Mouse (Mus musculus) lung, embryonic 14.5 days (tissue): ENCODE results near the gene Tiam2. TPM values are rescaled to one million over a fixed set of nuclear protein-coding genes. Genes with fewer than 3 reads are reported as not detected.
A peak's percentile ranks its signal among the peaks of the same experiment; 100 is the strongest.

Experiments
- ATAC-seq: fragments of 200-750 bp; cut with Nextera tagmentation; 2 replicates; pipeline ENCODE4 v1.8.0; 2017; ENCODE audit warnings: mild to moderate bottlenecking, moderate TSS enrichment, moderate library complexity; ENCODE audit not compliant: insufficient read depth
- DNase-seq: peaks from one replicate; pipeline ENCODE4 v3.0.0-alpha.2; 2015
- H3K27ac ChIP-seq: fragments of 300-500 bp; sonication (generic); 2 replicates; pipeline ENCODE4 v1.5.1; 2014; ENCODE audit warnings: low read depth, mild to moderate bottlenecking, moderate library complexity
- H3K27me3 ChIP-seq: fragments of 300-500 bp; sonication (generic); 2 replicates; pipeline ENCODE4 v1.6.1; 2014; ENCODE audit warnings: low read length, control low read depth; ENCODE audit not compliant: insufficient read depth
- H3K36me3 ChIP-seq: fragments of 300-500 bp; sonication (generic); 2 replicates; pipeline ENCODE4 v1.6.1; 2014; ENCODE audit warnings: control low read depth; ENCODE audit not compliant: insufficient read depth
- H3K4me1 ChIP-seq: fragments of 300-500 bp; sonication (generic); 2 replicates; pipeline ENCODE4 v1.6.1; 2014; ENCODE audit warnings: antibody characterized with exemption, control low read depth; ENCODE audit not compliant: insufficient read depth
- H3K4me2 ChIP-seq: fragments of 300-500 bp; sonication (generic); 2 replicates; pipeline ENCODE4 v1.6.1; 2014; ENCODE audit warnings: mild to moderate bottlenecking
- H3K4me3 ChIP-seq: fragments of 300-500 bp; sonication (generic); 2 replicates; pipeline ENCODE4 v1.5.1; 2014; ENCODE audit warnings: low read depth, low read length
- H3K9ac ChIP-seq: fragments of 300-500 bp; sonication (generic); 2 replicates; pipeline ENCODE4 v1.6.1; 2014
- H3K9me3 ChIP-seq: fragments of 300-500 bp; sonication (generic); 2 replicates; pipeline ENCODE4 v1.6.1; 2016; ENCODE audit warnings: low read depth, low read length, control low read depth
- CTCF ChIP-seq: IDR thresholded peaks from 2 replicates; pipeline ENCODE4 v1.5.1; 2016; ENCODE audit warnings: antibody characterized with exemption, low read depth
- WGBS: fragments of 180-500 bp; shearing (Covaris S2); extraction: QIAGEN DNeasy Blood & Tissue Kit; methylation state at CpG from one replicate; pipeline ENCODE4 v1.1.7; 2014; 5-methylcytosine and 5-hydroxymethylcytosine counted together
- polyA plus RNA-seq: library from polyadenylated mRNA; unstranded; fragments of >200 nt; fragmentation: Nextera tagmentation; extraction: Ambion mirVana; gene quantifications from 2 replicates; pipeline ENCODE4 v1.2.1, GENCODE M21; 2014

Tiam2 gene
- polyA plus RNA-seq, 1 experiment from 2014 or later, result 7.3 TPM

DNA sequence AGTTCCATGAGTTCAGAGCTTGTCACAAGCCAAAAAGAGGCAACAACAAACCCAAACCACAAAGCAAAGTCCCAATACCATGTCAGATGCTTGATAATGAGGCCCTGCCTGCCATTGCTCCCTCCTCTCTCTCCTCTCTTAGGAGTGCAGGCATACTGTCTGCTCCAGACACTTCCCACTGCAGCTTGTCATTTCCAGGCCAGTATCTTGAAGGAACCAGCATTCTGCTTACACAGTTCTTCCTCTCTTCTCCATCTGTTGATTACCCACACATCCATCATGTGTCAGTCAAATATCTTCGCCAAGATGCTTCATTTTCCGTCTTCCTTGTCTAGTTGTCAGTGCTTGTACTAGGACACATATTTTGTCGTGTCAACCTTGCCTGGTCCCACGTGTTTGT is 2.4 kb downstream of the Tiam2 start:
- no peak overlapping the region for H3K4me2 ChIP-seq
- H3K36me3 ChIP-seq, result no peaks in the 10 kb centered on the region
- 49% methylated on average over 4 of the region's 4 CpGs for WGBS
- H3K4me3 ChIP-seq, result no peak overlapping the region
- H3K9ac ChIP-seq, result no peak overlapping the region
- no peaks in the 10 kb centered on the region for H3K9me3 ChIP-seq
- no peaks in the 10 kb centered on the region for H3K27me3 ChIP-seq
- no peak overlapping the region for H3K27ac ChIP-seq
- ATAC-seq (no peak), DNase-seq (no peak)
- no peaks in the 10 kb centered on the region for H3K4me1 ChIP-seq
- TF ChIP-seq CTCF, result no peak

DNA sequence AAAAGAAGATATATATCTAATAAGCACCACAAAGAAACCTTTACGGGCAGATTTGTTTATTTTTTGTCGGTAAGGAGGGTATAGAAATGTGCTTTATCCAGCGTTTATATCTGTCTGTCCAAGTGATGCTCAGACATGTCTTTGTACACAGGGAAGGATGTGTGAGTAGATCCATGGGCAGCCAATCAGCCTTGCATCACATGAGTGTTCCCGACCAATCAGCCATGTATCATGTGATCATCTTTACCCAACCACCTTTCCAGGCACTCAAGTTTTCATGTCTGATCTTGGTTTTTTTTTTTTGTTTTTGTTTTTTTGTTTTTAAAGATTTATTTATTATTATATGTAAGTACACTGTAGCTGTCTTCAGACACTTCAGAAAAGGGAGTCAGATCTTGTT is 3.1 kb downstream of the Tiam2 start:
- ATAC-seq, result no peak
- 63% methylated on average over 4 of the region's 4 CpGs for WGBS

GRCm38 (mm10) chr17:3331721-3332461 is 5.5 kb downstream of the Tiam2 start:
- no peaks in the 10 kb centered on the region for H3K9me3 ChIP-seq
- WGBS, result 45% methylated on average over 7 of the region's 7 CpGs
- no peaks in the 10 kb centered on the region for H3K36me3 ChIP-seq
- peaks cover 2% of the 10 kb centered on the region; the same call in 1 of the 2 replicates for H3K4me1 ChIP-seq
- H3K27ac ChIP-seq, result peak overlapping the region; percentile 50; the same call in 1 of the 2 replicates
- no peak overlapping the region for H3K4me3 ChIP-seq
- H3K27me3 ChIP-seq, result no peaks in the 10 kb centered on the region
- TF ChIP-seq CTCF, result no peak
- peak; percentile 91 for ATAC-seq
- H3K4me2 ChIP-seq, result no peak overlapping the region
- H3K9ac ChIP-seq, result no peak overlapping the region
- DNase-seq, result peak; percentile 90

More for the DNA sequence above, 3.1 kb downstream of the Tiam2 start:
- H3K27me3 ChIP-seq, result no peaks in the 10 kb centered on the region
- H3K9me3 ChIP-seq, result no peaks in the 10 kb centered on the region
- no peak overlapping the region for H3K4me2 ChIP-seq
- H3K27ac ChIP-seq, result no peak overlapping the region
- DNase-seq, result no peak
- no peak overlapping the region for H3K4me3 ChIP-seq
- no peak for TF ChIP-seq CTCF
- no peaks in the 10 kb centered on the region for H3K4me1 ChIP-seq
- no peak overlapping the region for H3K9ac ChIP-seq
- no peaks in the 10 kb centered on the region for H3K36me3 ChIP-seq

GRCm38 (mm10) chr17:3336161-3336739 is 9.9 kb downstream of the Tiam2 start:
- no peak overlapping the region for H3K4me2 ChIP-seq

DNA sequence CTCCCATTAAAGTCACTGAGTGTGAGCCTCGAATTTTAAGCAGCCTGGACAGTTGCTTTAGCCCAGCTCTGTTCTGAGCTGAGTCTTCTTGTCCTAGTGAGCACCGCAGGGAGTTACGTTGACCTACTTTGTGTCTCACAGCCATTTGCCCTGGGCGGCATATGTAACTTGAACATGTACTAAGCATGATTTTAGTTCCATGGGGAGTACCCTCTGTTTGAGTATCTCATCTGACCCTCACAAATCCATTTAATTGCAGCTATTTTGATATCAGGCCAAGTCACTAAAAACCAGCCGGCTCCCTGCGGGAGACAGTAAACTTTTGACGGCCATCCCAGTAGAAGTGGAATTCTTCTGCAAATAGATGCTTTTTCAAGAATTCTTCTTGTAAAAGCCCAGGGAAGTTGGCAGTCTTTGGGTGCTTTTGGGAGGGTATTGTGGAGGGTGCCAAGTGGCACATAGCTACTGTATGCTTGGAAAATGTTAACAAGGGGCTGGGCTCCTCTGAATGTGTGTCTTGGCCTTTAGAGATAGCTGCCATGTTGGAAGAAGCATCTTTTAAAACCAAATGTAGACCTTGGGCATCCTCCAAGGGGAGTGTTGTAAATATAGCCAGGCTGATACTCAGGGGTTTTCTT is 10.6 kb downstream of the Tiam2 start:
- DNase-seq, result no peak
- Histone ChIP-seq H3K4me2 (no peak overlapping the region), H3K27ac (no peak overlapping the region), H3K4me1 (peaks cover 20% of the 10 kb centered on the region), H3K4me3 (no peak overlapping the region), H3K9ac (no peak overlapping the region), H3K27me3 (no peaks in the 10 kb centered on the region), H3K36me3 (no peaks in the 10 kb centered on the region), H3K9me3 (no peaks in the 10 kb centered on the region)
- 66% methylated on average over 7 of the region's 7 CpGs for WGBS
- no peak for ATAC-seq
- TF ChIP-seq CTCF, result no peak

More at GRCm38 (mm10) chr17:3336161-3336739, 9.9 kb downstream of the Tiam2 start:
- H3K27me3 ChIP-seq, result no peaks in the 10 kb centered on the region
- WGBS, result 69% methylated on average over 7 of the region's 7 CpGs
- ATAC-seq (no peak), DNase-seq (no peak)
- no peaks in the 10 kb centered on the region for H3K9me3 ChIP-seq
- no peak for TF ChIP-seq CTCF
- no peaks in the 10 kb centered on the region for H3K36me3 ChIP-seq
- H3K4me1 ChIP-seq, result peaks cover 20% of the 10 kb centered on the region
- no peak overlapping the region for H3K4me3 ChIP-seq
- no peak overlapping the region for H3K27ac ChIP-seq
- H3K9ac ChIP-seq, result no peak overlapping the region

GRCm38 (mm10) chr17:3337525-3337888 is 11.1 kb downstream of the Tiam2 start:
- no peak for ATAC-seq
- Histone ChIP-seq H3K9ac (no peak overlapping the region), H3K9me3 (no peaks in the 10 kb centered on the region), H3K4me3 (no peak overlapping the region), H3K27me3 (no peaks in the 10 kb centered on the region), H3K4me2 (no peak overlapping the region), H3K4me1 (peaks cover 20% of the 10 kb centered on the region), H3K36me3 (no peaks in the 10 kb centered on the region), H3K27ac (no peak overlapping the region)
- no peak for TF ChIP-seq CTCF
- DNase-seq, result peak; percentile 37
- WGBS, result 58% methylated on average over 4 of the region's 4 CpGs

- peaks cover 20% of the 10 kb centered on the region for H3K4me1 ChIP-seq
- H3K27ac ChIP-seq, result no peak overlapping the region; the same call in 1 of the 2 replicates
- H3K9ac ChIP-seq, result no peak overlapping the region
- TF ChIP-seq CTCF, result no peak
- H3K36me3 ChIP-seq, result no peaks in the 10 kb centered on the region
- H3K27me3 ChIP-seq, result no peaks in the 10 kb centered on the region
- 31% methylated on average over 7 of the region's 7 CpGs for WGBS
- peak; percentile 87 for DNase-seq
- H3K4me2 ChIP-seq, result peak overlapping the region; percentile 12; the same call in 1 of the 2 replicates
- H3K9me3 ChIP-seq, result no peaks in the 10 kb centered on the region
- H3K4me3 ChIP-seq, result no peak overlapping the region
- peak; percentile 98 for ATAC-seq
These were observed 12.4 kb downstream of the Tiam2 start for GRCm38 (mm10) chr17:3338821-3339220.
